Mouse (Mus musculus) megakaryocyte, embryonic 14.5 days (primary cell): ENCODE data around the gene Hyal1.

Source experiments
- FLI1 ChIP-seq: IDR thresholded peaks from 2 replicates; pipeline ENCODE4 v1.6.1; 2012; ENCODE audit warnings: low read length, inconsistent platforms, mixed read lengths
- GATA1 ChIP-seq: IDR thresholded peaks from 3 replicates; pipeline ENCODE4 v1.6.1; 2012; ENCODE audit warnings: mixed read lengths, low read length, inconsistent platforms, borderline replicate concordance

DNA sequence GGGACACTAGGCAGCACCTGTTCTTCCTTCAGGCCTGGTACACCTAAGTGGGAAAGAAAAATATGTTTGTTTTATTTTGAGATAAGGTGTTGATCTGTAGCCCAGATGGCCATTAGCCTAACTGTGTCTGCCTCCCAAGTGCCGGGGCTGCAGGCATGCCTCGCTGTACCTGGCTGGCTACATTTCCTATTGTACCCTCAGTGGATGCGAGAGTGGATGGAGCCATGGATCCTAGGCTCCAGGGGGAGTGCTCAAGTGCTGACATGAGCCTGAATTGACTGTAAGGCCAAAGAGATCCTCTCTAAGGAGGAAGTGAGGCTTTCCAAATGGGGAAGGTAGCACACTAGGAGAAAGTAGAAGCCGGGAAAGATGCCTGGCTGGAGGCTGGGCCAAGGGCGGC, 28.8 kb upstream of the Hyal1 start:
- TF ChIP-seq GATA1 (no peak), FLI1 (no peak)
